Mouse (Mus musculus): ENCODE measurements around the gene Larp1. TPM values are rescaled to one million over a fixed set of nuclear protein-coding genes. Genes with fewer than 3 reads are reported as not detected.

Larp1 gene
- polyA plus RNA-seq, 1 experiment = 54.4 TPM

GRCm38 (mm10) chr11:58102581-58103343, 93.9 kb downstream of the Larp1 start:
- 7% methylated on average over 9 of the region's 9 CpGs for WGBS
- H3K4me3 ChIP-seq (ENCODE audit: control insufficient read depth, insufficient read depth, low read length) = peak overlapping the region; percentile 38
- H3K27ac ChIP-seq (ENCODE audit: control insufficient read depth, insufficient read depth, low read length) = peak overlapping the region; percentile 100
- H3K27me3 ChIP-seq (ENCODE audit: control insufficient read depth, insufficient read depth, low read length) = no peaks in the 10 kb centered on the region
- TF ChIP-seq CTCF (IDR thresholded peaks at IDR 0.05; ENCODE audit: borderline replicate concordance, control insufficient read depth, extremely low read depth, insufficient read depth, low read length, poor library complexity) (no peak), POLR2A (IDR thresholded peaks at IDR 0.05; ENCODE audit: control insufficient read depth, extremely low read depth, insufficient read depth, low read length, poor library complexity) (0 out of 2 replicates have a peak, but pooled peaks have one; percentile 20)
- peaks cover 28% of the 10 kb centered on the region for H3K4me1 ChIP-seq (replicated peaks; ENCODE audit: control insufficient read depth, insufficient read depth, low read length)
- peak; percentile 79 for DNase-seq
- H3K36me3 ChIP-seq (ENCODE audit: control insufficient read depth, insufficient read depth, low read length) = no peaks in the 10 kb centered on the region

GRCm38 (mm10) chr11:58103344-58103653, 94.4 kb downstream of the Larp1 start:
- DNase-seq = peak; percentile 60
- H3K27me3 ChIP-seq (ENCODE audit: control insufficient read depth, insufficient read depth, low read length) = no peaks in the 10 kb centered on the region
- H3K27ac ChIP-seq (ENCODE audit: control insufficient read depth, insufficient read depth, low read length) = peak overlapping the region; percentile 100
- WGBS = 42% methylated on average over 13 of the region's 13 CpGs
- TF ChIP-seq CTCF (IDR thresholded peaks at IDR 0.05; ENCODE audit: borderline replicate concordance, control insufficient read depth, extremely low read depth, insufficient read depth, low read length, poor library complexity) (no peak), POLR2A (IDR thresholded peaks at IDR 0.05; ENCODE audit: control insufficient read depth, extremely low read depth, insufficient read depth, low read length, poor library complexity) (no peak)
- peaks cover 28% of the 10 kb centered on the region for H3K4me1 ChIP-seq (replicated peaks; ENCODE audit: control insufficient read depth, insufficient read depth, low read length)
- no peaks in the 10 kb centered on the region for H3K36me3 ChIP-seq (ENCODE audit: control insufficient read depth, insufficient read depth, low read length)
- H3K4me3 ChIP-seq (ENCODE audit: control insufficient read depth, insufficient read depth, low read length) = peak overlapping the region; percentile 38

GRCm38 (mm10) chr11:58103697-58104306, 94.9 kb downstream of the Larp1 start, which contains the start of gene Cnot8:
TSS of gene Cnot8 (plus strand) at chr11:58104153.
- peak; percentile 99 for DNase-seq
- under 1% methylated on average over 55 of the region's 55 CpGs for WGBS
- TF ChIP-seq CTCF (IDR thresholded peaks at IDR 0.05; ENCODE audit: borderline replicate concordance, control insufficient read depth, extremely low read depth, insufficient read depth, low read length, poor library complexity) (0 out of 2 replicates have a peak, but pooled peaks have one; percentile 32), POLR2A (IDR thresholded peaks at IDR 0.05; ENCODE audit: control insufficient read depth, extremely low read depth, insufficient read depth, low read length, poor library complexity) (peak; percentile 94)
- no peaks in the 10 kb centered on the region for H3K27me3 ChIP-seq (ENCODE audit: control insufficient read depth, insufficient read depth, low read length)
- H3K4me3 ChIP-seq (ENCODE audit: control insufficient read depth, insufficient read depth, low read length) = peak within 1 kb of the TSS; percentile 74
- H3K36me3 ChIP-seq (ENCODE audit: control insufficient read depth, insufficient read depth, low read length) = no peaks in the 10 kb centered on the region
- peaks cover 28% of the 10 kb centered on the region for H3K4me1 ChIP-seq (replicated peaks; ENCODE audit: control insufficient read depth, insufficient read depth, low read length)
- H3K27ac ChIP-seq (ENCODE audit: control insufficient read depth, insufficient read depth, low read length) = peak within 1 kb of the TSS; percentile 100

- Histone ChIP-seq H3K4me1 (replicated peaks; ENCODE audit: control insufficient read depth, insufficient read depth, low read length) (peaks cover 26% of the 10 kb centered on the region), H3K36me3 (ENCODE audit: control insufficient read depth, insufficient read depth, low read length) (no peaks in the 10 kb centered on the region; the same call in 1 of the 2 replicates), H3K27me3 (ENCODE audit: control insufficient read depth, insufficient read depth, low read length) (no peaks in the 10 kb centered on the region), H3K4me3 (ENCODE audit: control insufficient read depth, insufficient read depth, low read length) (peak overlapping the region; percentile 74), H3K27ac (ENCODE audit: control insufficient read depth, insufficient read depth, low read length) (peak overlapping the region; percentile 59)
- WGBS = under 1% methylated on average over 24 of the region's 24 CpGs
- TF ChIP-seq CTCF (IDR thresholded peaks at IDR 0.05; ENCODE audit: borderline replicate concordance, control insufficient read depth, extremely low read depth, insufficient read depth, low read length, poor library complexity) = no peak
- TF ChIP-seq POLR2A (IDR thresholded peaks at IDR 0.05; ENCODE audit: control insufficient read depth, extremely low read depth, insufficient read depth, low read length, poor library complexity) = no peak
- DNase-seq = peak; percentile 57
Measured at GRCm38 (mm10) chr11:58104351-58104791, 95.5 kb downstream of the Larp1 start.

DNA sequence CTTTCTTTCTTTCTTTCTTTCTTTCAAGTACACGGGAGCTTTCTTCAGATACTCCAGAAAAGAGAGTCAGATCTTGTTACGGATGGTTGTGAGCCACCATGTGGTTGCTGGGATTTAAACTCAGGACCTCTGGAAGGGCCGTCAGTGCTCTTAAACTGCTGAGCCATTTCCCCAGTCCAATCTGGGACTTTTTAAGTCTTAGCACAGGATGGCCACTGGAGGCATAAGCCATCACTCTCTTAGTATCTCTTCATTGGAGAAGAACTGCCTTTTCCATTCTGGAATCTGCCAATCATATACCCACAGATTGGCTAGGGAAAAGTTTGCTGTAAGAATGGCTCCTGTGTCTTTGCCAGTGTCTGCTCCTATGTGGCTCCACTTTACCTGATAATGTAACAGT, 98.1 kb downstream of the Larp1 start:
- no peak for TF ChIP-seq CTCF (IDR thresholded peaks at IDR 0.05; ENCODE audit: borderline replicate concordance, control insufficient read depth, extremely low read depth, insufficient read depth, low read length, poor library complexity)
- TF ChIP-seq POLR2A (IDR thresholded peaks at IDR 0.05; ENCODE audit: control insufficient read depth, extremely low read depth, insufficient read depth, low read length, poor library complexity) = no peak
- Histone ChIP-seq H3K27ac (ENCODE audit: control insufficient read depth, insufficient read depth, low read length) (no peak overlapping the region), H3K4me3 (ENCODE audit: control insufficient read depth, insufficient read depth, low read length) (no peak overlapping the region)

DNA sequence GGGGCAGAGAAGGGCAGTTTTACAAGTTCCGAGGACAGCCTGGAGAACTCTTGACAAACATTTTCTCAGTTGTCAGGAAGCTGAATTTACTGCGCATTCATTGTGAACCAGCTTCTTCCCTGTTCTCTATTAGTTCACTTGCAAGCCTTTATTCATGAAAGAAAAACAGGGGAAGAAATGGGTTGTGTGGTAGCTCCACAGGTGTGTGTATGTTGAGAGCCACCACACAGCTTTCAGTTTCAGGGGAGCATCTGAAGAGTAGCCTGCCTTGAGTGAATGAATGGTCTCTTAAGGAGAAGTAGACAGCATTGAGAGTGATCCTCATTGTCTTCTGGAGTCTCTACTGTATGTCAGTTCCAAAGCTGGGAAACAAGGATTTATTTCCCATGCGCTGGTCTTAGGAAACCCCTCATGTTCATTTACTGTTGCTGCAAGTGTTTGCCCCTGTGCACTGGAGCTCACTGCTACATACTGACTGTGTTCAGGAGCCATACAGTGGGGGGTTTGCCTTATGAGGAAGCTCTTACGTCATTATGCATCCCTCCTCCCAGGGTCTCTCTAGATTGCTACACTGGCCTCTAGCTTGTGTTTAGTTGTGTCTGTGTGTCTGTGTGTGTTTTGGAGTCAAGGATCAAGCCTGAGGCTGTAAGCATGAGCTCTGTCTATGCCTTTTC, 98.9 kb downstream of the Larp1 start:
- no peak overlapping the region for H3K27ac ChIP-seq (ENCODE audit: control insufficient read depth, insufficient read depth, low read length)
- no peaks in the 10 kb centered on the region for H3K27me3 ChIP-seq (ENCODE audit: control insufficient read depth, insufficient read depth, low read length)
- H3K36me3 ChIP-seq (ENCODE audit: control insufficient read depth, insufficient read depth, low read length) = peaks cover 30% of the 10 kb centered on the region
- 82% methylated on average over 4 of the region's 4 CpGs for WGBS
- H3K4me3 ChIP-seq (ENCODE audit: control insufficient read depth, insufficient read depth, low read length) = no peak overlapping the region
- peaks cover 13% of the 10 kb centered on the region for H3K4me1 ChIP-seq (replicated peaks; ENCODE audit: control insufficient read depth, insufficient read depth, low read length)
- TF ChIP-seq POLR2A (IDR thresholded peaks at IDR 0.05; ENCODE audit: control insufficient read depth, extremely low read depth, insufficient read depth, low read length, poor library complexity) (no peak), CTCF (IDR thresholded peaks at IDR 0.05; ENCODE audit: borderline replicate concordance, control insufficient read depth, extremely low read depth, insufficient read depth, low read length, poor library complexity) (no peak)
- no peak for DNase-seq

More for the DNA sequence above, 98.1 kb downstream of the Larp1 start:
- no peak for DNase-seq
- H3K27me3 ChIP-seq (ENCODE audit: control insufficient read depth, insufficient read depth, low read length) = no peaks in the 10 kb centered on the region
- H3K4me1 ChIP-seq (replicated peaks; ENCODE audit: control insufficient read depth, insufficient read depth, low read length) = peaks cover 19% of the 10 kb centered on the region
- H3K36me3 ChIP-seq (ENCODE audit: control insufficient read depth, insufficient read depth, low read length) = peaks cover 22% of the 10 kb centered on the region
- WGBS = 88% methylated on average over 3 of the region's 3 CpGs

Other genes with a start within 250 kb of the Larp1 start
- 37.1 and 51.0 TPM in 2 replicates for gene Sap30l, start 207.4 kb upstream of the Larp1 start, polyA plus RNA-seq (2012; rRNA removed)
- gene Hand1, start 176.2 kb upstream of the Larp1 start, polyA plus RNA-seq (2012; rRNA removed) = 0.23 and 0.30 TPM in 2 replicates
- 0.32 and 0.59 TPM in 2 replicates for gene Gm12248, start 84.1 kb downstream of the Larp1 start, polyA plus RNA-seq (2012; rRNA removed)
- gene Cnot8, start 95.1 kb downstream of the Larp1 start, polyA plus RNA-seq (2012; rRNA removed) = 158 and 192 TPM in 2 replicates
- gene Gemin5, start 159.5 kb downstream of the Larp1 start, polyA plus RNA-seq (2012; rRNA removed) = 20.4 and 21.8 TPM in 2 replicates
- gene Mrpl22, start 162.6 kb downstream of the Larp1 start, polyA plus RNA-seq (2012; rRNA removed) = 41.3 and 42.0 TPM in 2 replicates
- gene Igtp, start 190.5 kb downstream of the Larp1 start, polyA plus RNA-seq (2012; rRNA removed) = 58.1 and 60.9 TPM in 2 replicates
- gene Irgm2, start 190.6 kb downstream of the Larp1 start, polyA plus RNA-seq (2012; rRNA removed) = 17.1 and 20.1 TPM in 2 replicates

Data from thymus, adult 2 months (tissue).